Mouse (Mus musculus) ES-E14 (cell line): Measurements from ENCODE around the gene Apmap. TPM values are rescaled to one million over a fixed set of nuclear protein-coding genes. Genes with fewer than 3 reads are reported as not detected.

Source experiments
- DNase-seq: peaks from one replicate; pipeline ENCODE4 v3.0.0-alpha.2; 2013; ENCODE audit warnings: low read depth, low spot score
- H3K27ac ChIP-seq: 2 replicates; pipeline ENCODE4 v1.5.1; 2012; ENCODE audit warnings: low read depth, mild to moderate bottlenecking, low read length, moderate library complexity, mixed read lengths; ENCODE audit not compliant: poor library complexity, insufficient read depth, severe bottlenecking
- H3K36me3 ChIP-seq: 2 replicates; pipeline ENCODE4 v1.6.1; 2012; ENCODE audit warnings: mild to moderate bottlenecking, low read length, moderate library complexity, mixed read lengths; ENCODE audit not compliant: control insufficient read depth, poor library complexity, insufficient read depth, severe bottlenecking
- H3K4me1 ChIP-seq, 2 experiments: fragments of 150-350 bp in 1 of 2; sonication (generic) in 1 of 2; 2 replicates each; pipeline ENCODE4 v1.6.1; 2012; ENCODE audit warnings: low read length in 2 of 2, mild to moderate bottlenecking in 1 of 2, mixed read lengths in 1 of 2; ENCODE audit not compliant: control insufficient read depth in 2 of 2, insufficient read depth in 2 of 2, poor library complexity in 1 of 2
- H3K4me3 ChIP-seq, 2 experiments: fragments of 150-350 bp in 1 of 2; sonication (generic) in 1 of 2; 2 replicates each; pipeline ENCODE4 v1.5.1; 2012; ENCODE audit warnings: low read length in 2 of 2, low read depth in 1 of 2, mild to moderate bottlenecking in 1 of 2, mixed read lengths in 1 of 2; ENCODE audit not compliant: insufficient read depth in 1 of 2, poor library complexity in 1 of 2, severe bottlenecking in 1 of 2
- H3K9ac ChIP-seq: 2 replicates; pipeline ENCODE4 v1.6.1; 2012; ENCODE audit warnings: low read depth, mild to moderate bottlenecking, low read length, mixed read lengths; ENCODE audit not compliant: poor library complexity, insufficient read depth, severe bottlenecking
- H3K9me3 ChIP-seq: fragments of 150-350 bp; sonication (generic); 2 replicates; pipeline ENCODE4 v1.6.1; 2012; ENCODE audit warnings: low read depth, mild to moderate bottlenecking, low read length; ENCODE audit not compliant: control insufficient read depth, insufficient read depth
- CHD2 ChIP-seq: IDR thresholded peaks from 2 replicates; pipeline ENCODE4 v1.6.1; 2014; ENCODE audit warnings: mild to moderate bottlenecking, low read depth, low read length, inconsistent platforms
- HCFC1 ChIP-seq: IDR thresholded peaks from 2 replicates; pipeline ENCODE4 v1.6.1; 2012; ENCODE audit warnings: low read length, inconsistent platforms, borderline replicate concordance; ENCODE audit not compliant: insufficient read depth
- MAFK ChIP-seq: IDR thresholded peaks from 2 replicates; pipeline ENCODE4 v1.6.1; 2014; ENCODE audit warnings: mild to moderate bottlenecking, low read depth, low read length, inconsistent platforms; ENCODE audit not compliant: insufficient read depth
- ZC3H11A ChIP-seq: IDR thresholded peaks from 2 replicates; pipeline ENCODE4 v1.6.1; 2012; ENCODE audit warnings: low read depth, mild to moderate bottlenecking, inconsistent platforms, low read length, borderline replicate concordance
- ZNF384 ChIP-seq: IDR thresholded peaks from 2 replicates; pipeline ENCODE4 v1.6.1; 2012; ENCODE audit warnings: low read depth, low read length, inconsistent platforms
- in situ Hi-C, 2 experiments: fragments of 600-800 bp; cut with MboI; formaldehyde crosslinking; loops; one replicate each; pipeline ENCODE4 v1.15.1; 2025; ENCODE audit warnings: low sequenced_read_pairs in 2 of 2, inconsistent platforms in 1 of 2; ENCODE audit not compliant: unreplicated experiment in 2 of 2
- total RNA-seq: library from RNA; depleted of rRNA; stranded (reverse); fragments of 300-350 nt; gene quantifications from 2 replicates; pipeline ENCODE4 v1.2.3, GENCODE M21; 2012

The Apmap gene
- total RNA-seq, 1 experiment = 35.0 TPM

DNA sequence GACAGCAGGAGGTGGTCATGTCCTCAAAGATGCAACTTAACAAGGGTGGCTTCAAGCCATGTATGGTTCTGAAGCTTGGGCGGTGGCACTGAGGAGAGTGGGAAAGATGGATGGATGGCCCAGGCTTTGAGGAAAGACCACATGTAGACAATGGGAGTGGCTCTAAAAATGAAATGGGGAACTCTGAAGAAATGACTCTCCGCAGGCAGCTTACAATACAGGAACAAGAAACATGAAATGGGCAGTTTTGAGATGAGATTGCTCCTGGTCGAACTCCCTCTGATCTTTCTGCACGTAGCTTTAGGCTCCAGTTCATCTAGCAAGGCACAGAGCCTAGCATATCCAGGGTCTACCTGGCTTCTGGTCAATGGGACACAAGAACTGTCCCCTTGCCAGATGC is 20.9 kb upstream of the Apmap start:
- Histone ChIP-seq H3K4me3 (no peak overlapping the region), H3K9ac (no peak overlapping the region), H3K9me3 (no peaks in the 10 kb centered on the region), H3K27ac (no peak overlapping the region), H3K4me1 (no peaks in the 10 kb centered on the region), H3K36me3 (peaks cover 7% of the 10 kb centered on the region; the same call in 1 of the 2 replicates)
- TF ChIP-seq CHD2 (no peak), ZNF384 (no peak), ZC3H11A (no peak), MAFK (no peak), HCFC1 (no peak)
- in situ Hi-C loops = no loop called here
- DNase-seq = no peak

DNA sequence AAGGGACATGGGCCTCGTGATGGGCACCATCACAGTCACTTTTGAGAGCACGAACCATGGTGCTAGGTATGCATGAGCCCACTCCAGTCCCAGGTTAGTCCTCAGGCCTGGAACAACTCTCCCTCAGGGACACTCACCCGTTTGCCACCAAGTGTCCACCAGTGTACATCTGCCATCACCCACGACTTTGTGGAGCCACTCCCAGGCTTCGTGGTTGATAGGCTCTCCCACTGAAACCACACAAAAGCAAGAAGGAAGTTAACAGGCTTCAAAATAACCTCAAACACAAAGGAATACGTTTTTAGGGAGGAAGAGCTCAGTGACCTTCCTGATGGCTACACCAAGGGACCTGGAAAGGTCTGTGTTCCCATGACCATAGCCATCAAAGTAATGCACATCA is 18.8 kb upstream of the Apmap start:
- Histone ChIP-seq H3K27ac (no peak overlapping the region), H3K9me3 (no peaks in the 10 kb centered on the region), H3K4me3 (no peak overlapping the region), H3K4me1 (no peaks in the 10 kb centered on the region), H3K36me3 (peaks cover 8% of the 10 kb centered on the region; the same call in 1 of the 2 replicates), H3K9ac (no peak overlapping the region)
- in situ Hi-C loops = no loop called here
- DNase-seq = no peak
- TF ChIP-seq ZC3H11A = no peak
- no peak for TF ChIP-seq ZNF384
- no peak for TF ChIP-seq MAFK
- TF ChIP-seq HCFC1 = no peak
- TF ChIP-seq CHD2 = no peak

DNA sequence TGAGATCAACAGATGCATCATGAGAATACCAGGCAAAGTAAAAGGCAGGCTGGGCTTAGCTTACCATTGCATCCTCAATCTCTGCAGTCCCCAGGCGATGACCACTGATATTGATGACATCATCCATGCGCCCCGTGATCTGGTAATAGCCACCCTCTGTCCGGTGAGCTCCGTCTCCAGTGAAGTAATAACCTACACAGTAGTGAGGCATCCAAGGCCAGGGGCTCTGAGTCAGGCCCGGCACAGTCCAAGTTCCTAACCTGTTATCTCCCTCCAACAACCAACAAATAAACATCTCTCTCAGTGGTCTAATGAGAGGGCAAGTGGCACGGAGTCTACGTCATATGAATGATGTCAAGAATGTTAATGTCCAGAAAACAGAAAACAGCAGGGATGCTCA is 16.6 kb upstream of the Apmap start:
- no peak overlapping the region for H3K27ac ChIP-seq
- no peak overlapping the region for H3K9ac ChIP-seq
- in situ Hi-C loops = no loop called here
- H3K36me3 ChIP-seq = peaks cover 8% of the 10 kb centered on the region; the same call in 1 of the 2 replicates
- no peak for DNase-seq
- no peaks in the 10 kb centered on the region for H3K9me3 ChIP-seq
- no peak overlapping the region for H3K4me3 ChIP-seq
- H3K4me1 ChIP-seq = no peaks in the 10 kb centered on the region
- TF ChIP-seq HCFC1 (no peak), MAFK (no peak), ZC3H11A (no peak), CHD2 (no peak), ZNF384 (no peak)

DNA sequence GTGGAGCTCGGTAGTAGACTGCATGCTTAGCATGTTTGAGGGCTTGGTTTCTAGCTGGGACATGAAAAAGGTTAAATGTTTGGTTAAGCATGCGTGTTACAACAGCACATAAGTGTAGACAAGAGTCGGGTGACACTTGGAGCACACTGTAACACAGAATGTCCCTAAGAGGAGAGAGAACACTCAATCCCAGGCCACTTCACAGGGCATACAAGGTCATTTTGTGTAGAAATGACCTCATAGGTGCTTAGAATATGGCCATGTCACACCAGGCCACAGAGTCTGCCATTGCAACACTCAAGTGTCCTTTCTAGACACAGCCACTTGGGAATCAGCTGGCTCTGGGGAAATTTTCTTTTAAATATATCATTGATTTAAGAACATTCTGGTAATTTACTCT is 15.6 kb upstream of the Apmap start:
- in situ Hi-C loops = no loop called here
- H3K9me3 ChIP-seq = no peaks in the 10 kb centered on the region
- no peak for DNase-seq
- H3K9ac ChIP-seq = no peak overlapping the region
- no peak overlapping the region for H3K4me3 ChIP-seq
- H3K27ac ChIP-seq = no peak overlapping the region
- TF ChIP-seq HCFC1 (no peak), CHD2 (no peak), MAFK (no peak)
- H3K36me3 ChIP-seq = peaks cover 8% of the 10 kb centered on the region; the same call in 1 of the 2 replicates
- no peaks in the 10 kb centered on the region for H3K4me1 ChIP-seq

DNA sequence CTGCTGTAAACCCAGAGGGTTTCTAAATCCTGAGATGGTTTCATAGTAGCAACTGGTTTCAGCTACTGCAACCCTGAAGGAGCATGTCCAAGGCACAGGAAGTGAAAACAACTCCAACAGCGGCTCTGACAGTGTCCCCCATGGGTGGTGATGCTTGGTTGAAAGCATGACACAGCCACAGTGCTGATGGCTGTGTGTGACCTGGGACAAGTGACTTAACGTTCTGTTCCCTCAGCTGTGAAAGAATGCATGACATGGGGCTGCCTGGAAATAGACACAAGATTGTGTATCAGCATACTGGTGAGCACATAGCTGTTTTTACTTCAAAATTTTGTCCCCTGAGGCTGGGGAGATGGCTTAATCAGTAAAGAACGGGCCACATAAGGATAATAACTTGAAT is 13.3 kb upstream of the Apmap start:
- Histone ChIP-seq H3K36me3 (peaks cover 4% of the 10 kb centered on the region; the same call in 1 of the 2 replicates), H3K4me1 (no peaks in the 10 kb centered on the region), H3K9me3 (no peaks in the 10 kb centered on the region), H3K27ac (no peak overlapping the region), H3K4me3 (no peak overlapping the region), H3K9ac (no peak overlapping the region)
- TF ChIP-seq CHD2 = no peak
- no peak for TF ChIP-seq HCFC1
- TF ChIP-seq ZNF384 = no peak
- TF ChIP-seq ZC3H11A = no peak
- TF ChIP-seq MAFK = no peak
- DNase-seq = no peak
- in situ Hi-C loops = no loop called here
